Mouse (Mus musculus): Measurements from ENCODE around the gene Csad.
"Not testable (repeated sequence)": the region's sequence is repeated elsewhere in the genome, so short reads cannot be mapped to it uniquely, and the experiment has no call there.

Csad gene

GRCm38 (mm10) chr15:102165468-102166100 is 38.9 kb downstream of the Csad start:
- in situ Hi-C loops (cut with MboI, MseI), result loop anchor here (10.0 kb wide), 1 partner anchor 1221 kb away; no protein-coding TSS in a partner anchor

GRCm38 (mm10) chr15:102163900-102164693 is 40.4 kb downstream of the Csad start:
- in situ Hi-C loops (cut with MboI, MseI), result loop anchor here (10.0 kb wide), 1 partner anchor 1219 kb away; no protein-coding TSS in a partner anchor

- in situ Hi-C loops (cut with MboI, MseI), result loop anchor here (10.0 kb wide), 1 partner anchor 1216 kb away; no protein-coding TSS in a partner anchor
These were observed 44.0 kb downstream of the Csad start for GRCm38 (mm10) chr15:102160415-102161060.

GRCm38 (mm10) chr15:102156836-102157235 is 47.7 kb downstream of the Csad start:
- in situ Hi-C loops (cut with MboI, MseI), result no loop called here

GRCm38 (mm10) chr15:102155006-102155405 is 49.5 kb downstream of the Csad start:
- in situ Hi-C loops (cut with MboI, MseI), result not testable (repeated sequence)

GRCm38 (mm10) chr15:102152646-102153045 is 51.9 kb downstream of the Csad start:
- in situ Hi-C loops (cut with MboI, MseI), result no loop called here

GRCm38 (mm10) chr15:102150301-102151135 is 54.0 kb downstream of the Csad start, which contains the start of gene Soat2:
Soat2 (plus strand) TSS chr15:102150526.
- in situ Hi-C loops (cut with MboI, MseI), result no loop called here

- in situ Hi-C loops (cut with MboI, MseI), result no loop called here
These were observed 55.0 kb downstream of the Csad start for GRCm38 (mm10) chr15:102149561-102149960.

GRCm38 (mm10) chr15:102147674-102148402 is 56.7 kb downstream of the Csad start:
- in situ Hi-C loops (cut with MboI, MseI), result no loop called here

- in situ Hi-C loops (cut with MboI, MseI), result no loop called here
These were observed 57.6 kb downstream of the Csad start for GRCm38 (mm10) chr15:102146882-102147281.

- in situ Hi-C loops (cut with MboI, MseI), result no loop called here
These were observed 58.4 kb downstream of the Csad start for GRCm38 (mm10) chr15:102146089-102146488.

- in situ Hi-C loops (cut with MboI, MseI), result no loop called here
These were observed 59.2 kb downstream of the Csad start for GRCm38 (mm10) chr15:102145330-102145729.

GRCm38 (mm10) chr15:102144726-102145125 is 59.8 kb downstream of the Csad start:
- in situ Hi-C loops (cut with MboI, MseI), result no loop called here

GRCm38 (mm10) chr15:102144274-102144711 is 60.2 kb downstream of the Csad start, which contains the start of gene Igfbp6:
Igfbp6 (plus strand) TSS chr15:102144362.
- in situ Hi-C loops (cut with MboI, MseI), result no loop called here

- in situ Hi-C loops (cut with MboI, MseI), result no loop called here
These were observed 61.3 kb downstream of the Csad start for GRCm38 (mm10) chr15:102142914-102143912.

- in situ Hi-C loops (cut with MboI, MseI), result no loop called here
These were observed 63.4 kb downstream of the Csad start for GRCm38 (mm10) chr15:102141120-102141519.

- in situ Hi-C loops (cut with MboI, MseI), result no loop called here
These were observed 68.3 kb downstream of the Csad start, which contains the start of gene Spryd3 for GRCm38 (mm10) chr15:102136129-102136758. Spryd3 (minus strand) TSS chr15:102136234.

- in situ Hi-C loops (cut with MboI, MseI), result no loop called here
These were observed 68.9 kb downstream of the Csad start for GRCm38 (mm10) chr15:102135522-102136128.
